In genomic region chr8:93835771-93836170, GRCm38 (mm10) we compare ENCODE assay signal across 21 mouse cellular contexts. TPM values are rescaled to one million over a fixed set of nuclear protein-coding genes. Genes with fewer than 3 reads are reported as not detected.
DNase-seq lines count a peak whose midpoint lies in the region; ATAC-seq and TF ChIP-seq lines count a peak whose summit lies in the region.
"Had no signal": no experiment of that assay in that cellular context is flagged by ENCODE, and none has a peak within 500 bp of the region (broad histone marks: within the 10 kb centered on the region; RNA-seq: fewer than 3 reads in every experiment).

No protein-coding gene starts in this region.

- no peak overlapping the region for H3K9ac ChIP-seq in forebrain, embryonic 14.5 days (ENCODE audit: low read length)
- no peak overlapping the region for H3K9ac ChIP-seq in forebrain, postnatal 0 days
- no peak overlapping the region for H3K9ac ChIP-seq in midbrain, embryonic 11.5 days (ENCODE audit: low read length)
- H3K9ac ChIP-seq in midbrain, embryonic 14.5 days (replicated peaks; ENCODE audit: low read length): no peak overlapping the region
- H3K9ac ChIP-seq: embryonic facial prominence, embryonic 12.5 days; heart, embryonic 12.5 days; limb, embryonic 12.5 days; liver, postnatal 0 days; midbrain, embryonic 12.5 days had no signal

- 37% methylated on average over 5 of the region's 5 CpGs for WGBS in forebrain, embryonic 14.5 days
- WGBS in forebrain, postnatal 0 days: 22% methylated on average over 5 of the region's 5 CpGs
- WGBS in midbrain, embryonic 11.5 days: 46% methylated on average over 5 of the region's 5 CpGs
- WGBS in midbrain, embryonic 14.5 days: 22% methylated on average over 5 of the region's 5 CpGs
- 9% methylated on average over 5 of the region's 5 CpGs for WGBS in cerebellum, adult 2 months

- H3K36me3 ChIP-seq in forebrain, embryonic 14.5 days (ENCODE audit: control insufficient read depth, insufficient read depth, low read length): no peaks in the 10 kb centered on the region; the same call in 1 of the 2 replicates
- H3K36me3 ChIP-seq in forebrain, postnatal 0 days (ENCODE audit: insufficient read depth): peaks cover 2% of the 10 kb centered on the region
- H3K36me3 ChIP-seq in midbrain, embryonic 11.5 days (ENCODE audit: control insufficient read depth, insufficient read depth, low read length): no peaks in the 10 kb centered on the region
- peaks cover 10% of the 10 kb centered on the region; the same call in 1 of the 2 replicates for H3K36me3 ChIP-seq in midbrain, embryonic 14.5 days (ENCODE audit: control insufficient read depth, insufficient read depth, low read length)
- H3K36me3 ChIP-seq: embryonic facial prominence, embryonic 12.5 days; heart, embryonic 12.5 days; hindbrain, embryonic 10.5 days; limb, embryonic 12.5 days; midbrain, embryonic 12.5 days had no signal

- H3K4me1 ChIP-seq in forebrain, embryonic 14.5 days (ENCODE audit: control insufficient read depth, insufficient read depth, low read length): peaks cover 44% of the 10 kb centered on the region
- H3K4me1 ChIP-seq in forebrain, postnatal 0 days (ENCODE audit: insufficient read depth): peaks cover 14% of the 10 kb centered on the region
- peaks cover 10% of the 10 kb centered on the region for H3K4me1 ChIP-seq in midbrain, embryonic 11.5 days (ENCODE audit: control insufficient read depth, insufficient read depth, low read length)
- H3K4me1 ChIP-seq in midbrain, embryonic 14.5 days (ENCODE audit: control insufficient read depth, insufficient read depth, low read length): peaks cover 60% of the 10 kb centered on the region
- peaks cover 66% of the 10 kb centered on the region for H3K4me1 ChIP-seq in cerebellum, adult 2 months (ENCODE audit: control insufficient read depth, insufficient read depth, low read length)

- no peak overlapping the region for H3K4me3 ChIP-seq in forebrain, embryonic 14.5 days (ENCODE audit: low read depth, low read length)
- no peak overlapping the region for H3K4me3 ChIP-seq in forebrain, postnatal 0 days (ENCODE audit: low read depth, low read length)
- H3K4me3 ChIP-seq in midbrain, embryonic 11.5 days (ENCODE audit: low read depth, low read length): no peak overlapping the region
- H3K4me3 ChIP-seq in midbrain, embryonic 14.5 days (replicated peaks; ENCODE audit: low read depth, low read length): no peak overlapping the region
- H3K4me3 ChIP-seq in cerebellum, adult 2 months (replicated peaks; ENCODE audit: insufficient read depth, low read depth, low read length): no peak overlapping the region
- H3K4me3 ChIP-seq: embryonic facial prominence, embryonic 12.5 days; heart, embryonic 12.5 days; hindbrain, embryonic 10.5 days; limb, embryonic 12.5 days; midbrain, embryonic 12.5 days had no signal

- H3K27me3 ChIP-seq in forebrain, embryonic 14.5 days (replicated peaks; ENCODE audit: control insufficient read depth, insufficient read depth, low read length): no peaks in the 10 kb centered on the region
- H3K27me3 ChIP-seq in forebrain, postnatal 0 days (ENCODE audit: insufficient read depth, low read length): no peaks in the 10 kb centered on the region
- H3K27me3 ChIP-seq in midbrain, embryonic 11.5 days (ENCODE audit: control insufficient read depth, insufficient read depth, low read length): peaks cover 4% of the 10 kb centered on the region; the same call in 1 of the 2 replicates
- H3K27me3 ChIP-seq in midbrain, embryonic 14.5 days (ENCODE audit: control insufficient read depth, insufficient read depth, low read length): no peaks in the 10 kb centered on the region
- no peaks in the 10 kb centered on the region for H3K27me3 ChIP-seq in cerebellum, adult 2 months (ENCODE audit: control insufficient read depth, insufficient read depth, low read length)
- H3K27me3 ChIP-seq: embryonic facial prominence, embryonic 12.5 days; heart, embryonic 12.5 days; limb, embryonic 12.5 days had no signal

- ATAC-seq in forebrain, embryonic 14.5 days: no peak
- no peak for ATAC-seq in forebrain, postnatal 0 days
- ATAC-seq in midbrain, embryonic 11.5 days (ENCODE audit: low FRiP score): no peak
- ATAC-seq in midbrain, embryonic 14.5 days (ENCODE audit: low FRiP score, low TSS enrichment): no peak
- ATAC-seq: inflammation-experienced regulatory T-cells, adult 6 months; liver, postnatal 0 days; lung, postnatal 0 days had no signal

- DNase-seq in forebrain, embryonic 14.5 days (ENCODE audit: low spot score): peak; percentile 41
- DNase-seq in forebrain, postnatal 0 days: no peak
- DNase-seq in midbrain, embryonic 11.5 days (ENCODE audit: low spot score, missing footprints): peak; percentile 76
- no peak for DNase-seq in midbrain, embryonic 14.5 days
- peak; percentile 70 to 72 for DNase-seq in cerebellum, adult 2 months
- peak; percentile 56 to 63 for DNase-seq in cerebellum, postnatal 36 days
- DNase-seq in frontal cortex, adult 2 months (ENCODE audit: extremely low spot score in 1 of 2, low spot score in 1 of 2): no peak
- DNase-seq: gastrocnemius, postnatal 10 days; heart, adult 11 months; heart, postnatal 10 days; kidney, adult 18-20 months; kidney, postnatal 4 days; liver, postnatal 0 days had no signal

- H3K4me2 ChIP-seq in forebrain, embryonic 14.5 days (ENCODE audit: low read length): no peak overlapping the region
- H3K4me2 ChIP-seq in forebrain, postnatal 0 days (ENCODE audit: low read depth): no peak overlapping the region
- no peak overlapping the region for H3K4me2 ChIP-seq in midbrain, embryonic 11.5 days
- H3K4me2 ChIP-seq in midbrain, embryonic 14.5 days (ENCODE audit: low read length): no peak overlapping the region
- H3K4me2 ChIP-seq: embryonic facial prominence, embryonic 12.5 days; heart, embryonic 12.5 days; limb, embryonic 12.5 days; liver, embryonic 11.5 days; midbrain, embryonic 12.5 days had no signal

- TF ChIP-seq POLR2A in cerebellum, adult 2 months (IDR thresholded peaks at IDR 0.05; ENCODE audit: borderline replicate concordance, insufficient read depth, low read length): no peak

- H3K27ac ChIP-seq in forebrain, embryonic 14.5 days (ENCODE audit: low read depth, low read length): no peak overlapping the region
- no peak overlapping the region for H3K27ac ChIP-seq in forebrain, postnatal 0 days (ENCODE audit: low read depth, low read length)
- H3K27ac ChIP-seq in midbrain, embryonic 11.5 days (ENCODE audit: low read depth, low read length): no peak overlapping the region
- H3K27ac ChIP-seq in midbrain, embryonic 14.5 days (replicated peaks; ENCODE audit: low read depth, low read length): no peak overlapping the region; the same call in 1 of the 2 replicates
- H3K27ac ChIP-seq in cerebellum, adult 2 months (ENCODE audit: insufficient read depth, low read length): peak overlapping the region; percentile 66
- H3K27ac ChIP-seq: embryonic facial prominence, embryonic 12.5 days; hindbrain, embryonic 10.5 days; limb, embryonic 12.5 days; midbrain, embryonic 12.5 days had no signal

- no peak for TF ChIP-seq CTCF in forebrain, postnatal 0 days (IDR thresholded peaks at IDR 0.05; ENCODE audit: low read depth)
- no peak for TF ChIP-seq CTCF in cerebellum, adult 2 months (IDR thresholded peaks at IDR 0.05; ENCODE audit: borderline replicate concordance, insufficient read depth, low read depth, low read length)

- H3K9me3 ChIP-seq in forebrain, embryonic 14.5 days (replicated peaks; ENCODE audit: control insufficient read depth, low read length): no peaks in the 10 kb centered on the region
- no peaks in the 10 kb centered on the region for H3K9me3 ChIP-seq in forebrain, postnatal 0 days (ENCODE audit: low read length)
- no peaks in the 10 kb centered on the region for H3K9me3 ChIP-seq in midbrain, embryonic 11.5 days (ENCODE audit: control insufficient read depth, low read length)
- no peaks in the 10 kb centered on the region for H3K9me3 ChIP-seq in midbrain, embryonic 14.5 days (ENCODE audit: control insufficient read depth, low read length)
- H3K9me3 ChIP-seq: embryonic facial prominence, embryonic 12.5 days; heart, embryonic 12.5 days; hindbrain, embryonic 10.5 days; limb, embryonic 12.5 days; midbrain, embryonic 12.5 days had no signal

RNA-seq across cellular contexts. Expression of gene Gnao1, which starts 26.0 kb away (rescaled TPM):
- polyA plus RNA-seq in forebrain, embryonic 14.5 days (2014; fragmentation: Nextera tagmentation; extraction: Ambion mirVana): 107 and 129 TPM in 2 replicates
- total RNA-seq in forebrain, postnatal 0 days (2014; rRNA removed): 273 and 314 TPM in 2 replicates
- polyA plus RNA-seq in forebrain, postnatal 0 days (2015; fragmentation: Nextera tagmentation; extraction: Ambion mirVana): 239 and 301 TPM in 2 replicates
- polyA plus RNA-seq in midbrain, embryonic 11.5 days (2014; fragmentation: Nextera tagmentation; extraction: Ambion mirVana): 32.1 and 35.1 TPM in 2 replicates
- polyA plus RNA-seq in midbrain, embryonic 14.5 days (2014; fragmentation: Nextera tagmentation; extraction: Ambion mirVana): 179 and 213 TPM in 2 replicates
- polyA plus RNA-seq in cerebellum, adult 2 months (2012; rRNA removed): 345 and 365 TPM in 2 replicates
- 430 and 444 TPM in 2 replicates for polyA plus RNA-seq in frontal cortex, adult 2 months (2012; rRNA removed)

Comparison
In these comparisons a context has a peak if more than half of its experiments do, and no peak if none do; other contexts are left out.
1. DNase-seq: peak in forebrain, embryonic 14.5 days (single experiment), midbrain, embryonic 11.5 days (single experiment), cerebellum, adult 2 months (2 of 2) and cerebellum, postnatal 36 days (2 of 2); none in forebrain, postnatal 0 days (single experiment), midbrain, embryonic 14.5 days (single experiment) and frontal cortex, adult 2 months (0 of 2).